Mouse (Mus musculus): Measurements from ENCODE around the gene Lce1i. TPM values are rescaled to one million over a fixed set of nuclear protein-coding genes. Genes with fewer than 3 reads are reported as not detected.

Lce1i gene
- polyA plus RNA-seq, 1 experiment from 2014 or later: 0.32 TPM

GRCm38 (mm10) chr3:92752238-92752637 lies 26.5 kb downstream of the Lce1i start, which contains the start of gene Lce1g:
Gene Lce1g, minus strand, starts transcription at chr3:92752338.
- no peaks in the 10 kb centered on the region for H3K4me1 ChIP-seq (ENCODE audit: control insufficient read depth, insufficient read depth, low read length)
- H3K4me2 ChIP-seq (ENCODE audit: low read depth, low read length): no peak within 1 kb of the TSS
- no peak within 1 kb of the TSS for H3K9ac ChIP-seq (ENCODE audit: low read length)
- no peak within 1 kb of the TSS for H3K27ac ChIP-seq (ENCODE audit: low read length)
- no peak for ATAC-seq (ENCODE audit: insufficient read depth, low FRiP score)
- no peaks in the 10 kb centered on the region for H3K9me3 ChIP-seq (replicated peaks; ENCODE audit: control insufficient read depth, low read length)
- no peak within 1 kb of the TSS for H3K4me3 ChIP-seq (replicated peaks; ENCODE audit: low read length)
- H3K27me3 ChIP-seq (ENCODE audit: control insufficient read depth, insufficient read depth, low read length): no peaks in the 10 kb centered on the region
- 83% methylated on average over 1 of the region's 1 CpGs for WGBS
- H3K36me3 ChIP-seq (ENCODE audit: control insufficient read depth, insufficient read depth, low read length): no peaks in the 10 kb centered on the region

- H3K4me3 ChIP-seq (replicated peaks; ENCODE audit: low read length): no peak within 1 kb of the TSS
- no peak for ATAC-seq (ENCODE audit: insufficient read depth, low FRiP score)
- WGBS: 66% methylated on average over 1 of the region's 1 CpGs
- H3K4me1 ChIP-seq (ENCODE audit: control insufficient read depth, insufficient read depth, low read length): no peaks in the 10 kb centered on the region
- H3K9ac ChIP-seq (ENCODE audit: low read length): no peak within 1 kb of the TSS
- no peaks in the 10 kb centered on the region for H3K36me3 ChIP-seq (ENCODE audit: control insufficient read depth, insufficient read depth, low read length)
- no peak within 1 kb of the TSS for H3K4me2 ChIP-seq (ENCODE audit: low read depth, low read length)
- no peaks in the 10 kb centered on the region for H3K27me3 ChIP-seq (ENCODE audit: control insufficient read depth, insufficient read depth, low read length)
- H3K27ac ChIP-seq (ENCODE audit: low read length): no peak within 1 kb of the TSS
- H3K9me3 ChIP-seq (replicated peaks; ENCODE audit: control insufficient read depth, low read length): no peaks in the 10 kb centered on the region
These were observed 39.7 kb downstream of the Lce1i start, which contains the start of gene Gm38119 for GRCm38 (mm10) chr3:92738996-92739395. Gene Gm38119, minus strand, starts transcription at chr3:92739096.

Other genes starting within 250 kb of the Lce1i start
- not detected in 2 replicates for gene 2310046K23Rik, start 244.4 kb downstream of the Lce1i start, polyA plus RNA-seq (2015; fragmentation: Nextera tagmentation; extraction: Ambion mirVana)
- gene Ivl, start 205.2 kb downstream of the Lce1i start, polyA plus RNA-seq (2015; fragmentation: Nextera tagmentation; extraction: Ambion mirVana): 1.3 and 2.0 TPM in 2 replicates
- 1.4 and 1.7 TPM in 2 replicates for gene Smcp, start 189.9 kb downstream of the Lce1i start, polyA plus RNA-seq (2015; fragmentation: Nextera tagmentation; extraction: Ambion mirVana)
- gene 2210017I01Rik, start 171.4 kb downstream of the Lce1i start, polyA plus RNA-seq (2015; fragmentation: Nextera tagmentation; extraction: Ambion mirVana): not detected in 2 replicates
- gene Lce6a, start 157.2 kb downstream of the Lce1i start, polyA plus RNA-seq (2015; fragmentation: Nextera tagmentation; extraction: Ambion mirVana): not detected in 2 replicates
- gene Lce1a1, start 130.6 kb downstream of the Lce1i start, polyA plus RNA-seq (2015; fragmentation: Nextera tagmentation; extraction: Ambion mirVana): 0.40 TPM in 1 of 2 replicates, not detected in the other
- gene Lce1b, start 122.0 kb downstream of the Lce1i start, polyA plus RNA-seq (2015; fragmentation: Nextera tagmentation; extraction: Ambion mirVana): not detected in 2 replicates
- 0.26 and 0.45 TPM in 2 replicates for gene Lce1a2, start 108.6 kb downstream of the Lce1i start, polyA plus RNA-seq (2015; fragmentation: Nextera tagmentation; extraction: Ambion mirVana)
- 0.19 TPM in 1 of 2 replicates, not detected in the other for gene Lce1c, start 99.7 kb downstream of the Lce1i start, polyA plus RNA-seq (2015; fragmentation: Nextera tagmentation; extraction: Ambion mirVana)
- not detected in 2 replicates for gene Lce1d, start 91.7 kb downstream of the Lce1i start, polyA plus RNA-seq (2015; fragmentation: Nextera tagmentation; extraction: Ambion mirVana)
- not detected in 2 replicates for gene Lce1e, start 69.8 kb downstream of the Lce1i start, polyA plus RNA-seq (2015; fragmentation: Nextera tagmentation; extraction: Ambion mirVana)
- not detected in 2 replicates for gene Lce1f, start 58.5 kb downstream of the Lce1i start, polyA plus RNA-seq (2015; fragmentation: Nextera tagmentation; extraction: Ambion mirVana)
- not detected in 2 replicates for gene Gm38119, start 39.8 kb downstream of the Lce1i start, polyA plus RNA-seq (2015; fragmentation: Nextera tagmentation; extraction: Ambion mirVana)
- gene Lce1g, start 26.6 kb downstream of the Lce1i start, polyA plus RNA-seq (2015; fragmentation: Nextera tagmentation; extraction: Ambion mirVana): not detected in 2 replicates
- not detected in 2 replicates for gene Lce1h, start 13.8 kb downstream of the Lce1i start, polyA plus RNA-seq (2015; fragmentation: Nextera tagmentation; extraction: Ambion mirVana)
- not detected in 2 replicates for gene Lce1j, start 11.6 kb upstream of the Lce1i start, polyA plus RNA-seq (2015; fragmentation: Nextera tagmentation; extraction: Ambion mirVana)
- gene Lce1k, start 29.0 kb upstream of the Lce1i start, polyA plus RNA-seq (2015; fragmentation: Nextera tagmentation; extraction: Ambion mirVana): not detected in 2 replicates
- gene Kprp, start 48.3 kb upstream of the Lce1i start, polyA plus RNA-seq (2015; fragmentation: Nextera tagmentation; extraction: Ambion mirVana): 0.84 and 1.4 TPM in 2 replicates
- gene Lce1l, start 72.4 kb upstream of the Lce1i start, polyA plus RNA-seq (2015; fragmentation: Nextera tagmentation; extraction: Ambion mirVana): not detected in 2 replicates
- not detected in 2 replicates for gene 2310050C09Rik, start 91.3 kb upstream of the Lce1i start, polyA plus RNA-seq (2015; fragmentation: Nextera tagmentation; extraction: Ambion mirVana)
- gene Lce3a, start 147.3 kb upstream of the Lce1i start, polyA plus RNA-seq (2015; fragmentation: Nextera tagmentation; extraction: Ambion mirVana): 7.5 and 10.8 TPM in 2 replicates
- 1.7 and 2.1 TPM in 2 replicates for gene Lce3b, start 154.1 kb upstream of the Lce1i start, polyA plus RNA-seq (2015; fragmentation: Nextera tagmentation; extraction: Ambion mirVana)
- 3.7 and 4.0 TPM in 2 replicates for gene Lce3c, start 165.6 kb upstream of the Lce1i start, polyA plus RNA-seq (2015; fragmentation: Nextera tagmentation; extraction: Ambion mirVana)
- not detected in 2 replicates for gene Lce3d, start 178.5 kb upstream of the Lce1i start, polyA plus RNA-seq (2015; fragmentation: Nextera tagmentation; extraction: Ambion mirVana)
- gene Lce3e, start 188.2 kb upstream of the Lce1i start, polyA plus RNA-seq (2015; fragmentation: Nextera tagmentation; extraction: Ambion mirVana): 5.9 TPM in 2 replicates
- 25.6 and 36.2 TPM in 2 replicates for gene Lce3f, start 213.3 kb upstream of the Lce1i start, polyA plus RNA-seq (2015; fragmentation: Nextera tagmentation; extraction: Ambion mirVana)
- gene Crct1, start 236.8 kb upstream of the Lce1i start, polyA plus RNA-seq (2015; fragmentation: Nextera tagmentation; extraction: Ambion mirVana): 83.5 and 173 TPM in 2 replicates
- gene Lce1m, start 240.2 kb upstream of the Lce1i start, polyA plus RNA-seq (2015; fragmentation: Nextera tagmentation; extraction: Ambion mirVana): 0.15 TPM in 1 of 2 replicates, not detected in the other